Mouse (Mus musculus): ENCODE measurements around the gene Cpn1. TPM values are rescaled to one million over a fixed set of nuclear protein-coding genes. Genes with fewer than 3 reads are reported as not detected.

Cpn1 gene
- polyA plus RNA-seq, 1 experiment from 2014 or later = 45.3 TPM

DNA sequence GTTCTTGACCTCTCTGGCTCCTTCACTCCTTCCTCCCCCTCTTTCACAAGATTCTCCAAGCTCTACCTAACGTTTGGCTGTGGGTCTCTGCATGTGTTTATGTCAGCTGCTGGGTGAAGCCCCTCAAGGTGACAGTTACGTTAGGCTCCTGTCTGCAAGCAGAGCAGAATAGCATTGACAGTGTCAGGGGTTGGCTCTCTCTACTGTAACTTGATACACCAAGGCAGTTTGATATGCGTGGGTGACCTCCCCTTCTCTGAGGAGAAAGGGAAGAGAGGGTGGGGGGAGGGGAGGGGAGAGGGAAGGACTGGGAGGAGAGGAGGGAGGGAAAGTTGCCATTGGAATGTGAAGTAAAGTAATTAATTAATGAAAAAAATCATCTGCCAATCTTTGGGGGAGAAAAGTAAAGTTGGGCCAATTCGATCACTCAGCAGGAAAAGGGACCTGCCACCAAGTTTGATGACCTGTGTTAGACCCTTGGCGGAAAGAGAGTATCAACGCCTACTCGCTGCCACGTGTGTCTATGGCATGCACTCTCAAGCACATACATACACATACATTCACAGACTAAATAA, 40.7 kb upstream of the Cpn1 start:
- H3K27ac ChIP-seq (replicated peaks) = no peak overlapping the region
- ATAC-seq (ENCODE audit: low FRiP score, low TSS enrichment) (no peak), DNase-seq (ENCODE audit: low spot score) (no peak)
- no peaks in the 10 kb centered on the region for H3K27me3 ChIP-seq (ENCODE audit: control insufficient read depth, insufficient read depth, low read length)
- no peak overlapping the region for H3K9ac ChIP-seq (ENCODE audit: low read length)
- no peaks in the 10 kb centered on the region for H3K4me1 ChIP-seq (replicated peaks; ENCODE audit: control insufficient read depth, insufficient read depth)
- H3K36me3 ChIP-seq (ENCODE audit: control insufficient read depth, insufficient read depth, low read length) = no peaks in the 10 kb centered on the region
- H3K4me3 ChIP-seq (ENCODE audit: low read depth, low read length) = no peak overlapping the region
- H3K9me3 ChIP-seq (ENCODE audit: control insufficient read depth, low read length) = no peaks in the 10 kb centered on the region
- WGBS = 64% methylated on average over 8 of the region's 8 CpGs
- H3K4me2 ChIP-seq (replicated peaks; ENCODE audit: low read depth) = no peak overlapping the region
- TF ChIP-seq EP300 (optimal IDR thresholded peaks at IDR 0.05) (no peak), CTCF (IDR thresholded peaks at IDR 0.05; ENCODE audit: low read depth) (no peak)

DNA sequence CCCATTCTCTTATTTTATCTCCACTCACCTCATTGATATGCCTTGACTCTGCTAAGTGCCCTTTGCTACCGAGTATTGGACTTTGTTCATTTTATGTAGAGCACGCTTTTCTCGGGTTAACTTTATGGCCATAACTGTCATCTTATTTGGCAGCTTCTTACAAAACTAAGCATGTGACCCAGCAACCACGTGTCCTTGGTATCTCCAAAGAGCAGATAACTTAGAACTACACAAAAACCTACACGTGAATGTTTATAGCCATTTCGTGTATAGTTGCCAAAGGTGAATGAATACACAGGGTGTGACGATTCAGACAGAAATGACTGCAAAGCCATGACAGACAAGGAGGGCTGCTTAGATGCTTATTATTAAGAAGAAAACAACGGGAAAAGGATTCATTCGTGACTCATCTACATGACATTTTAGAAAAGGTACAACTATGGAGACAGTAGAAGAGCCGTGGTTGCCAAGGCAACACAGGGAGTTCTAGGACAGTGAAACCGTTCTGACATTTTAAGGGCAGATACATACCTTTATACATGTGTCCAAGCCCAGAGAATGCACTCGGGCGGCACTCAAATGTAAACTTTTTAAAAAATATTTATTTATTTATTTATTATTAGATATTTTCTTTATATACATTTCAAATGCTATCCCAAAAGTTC, 38.7 kb upstream of the Cpn1 start:
- ATAC-seq (ENCODE audit: low FRiP score, low TSS enrichment) = no peak
- H3K27ac ChIP-seq (replicated peaks) = no peak overlapping the region

DNA sequence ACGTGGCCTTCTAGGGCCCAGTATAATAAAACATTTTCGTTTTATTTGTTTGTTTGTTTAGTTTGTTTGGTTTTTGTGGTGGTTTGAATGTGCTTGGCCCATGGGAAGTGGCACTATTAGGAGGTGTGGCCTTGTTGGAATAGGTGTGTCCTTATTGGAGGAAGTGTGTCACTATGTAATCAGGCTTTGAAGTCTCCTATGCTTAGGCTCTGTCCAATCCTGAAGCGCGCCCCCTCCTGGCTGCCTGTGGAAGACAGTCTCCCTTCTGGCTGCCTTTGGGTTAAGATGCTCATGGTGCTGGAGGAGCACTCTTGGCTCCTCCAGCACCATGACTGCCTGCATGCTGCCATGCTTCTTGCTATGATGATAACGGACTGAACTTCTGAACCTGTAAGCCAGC, 36.7 kb upstream of the Cpn1 start:
- Histone ChIP-seq H3K9ac (ENCODE audit: low read length) (no peak overlapping the region), H3K4me3 (ENCODE audit: low read depth, low read length) (no peak overlapping the region), H3K27ac (replicated peaks) (no peak overlapping the region), H3K27me3 (ENCODE audit: control insufficient read depth, insufficient read depth, low read length) (no peaks in the 10 kb centered on the region), H3K9me3 (ENCODE audit: control insufficient read depth, low read length) (no peaks in the 10 kb centered on the region), H3K4me2 (replicated peaks; ENCODE audit: low read depth) (no peak overlapping the region), H3K36me3 (ENCODE audit: control insufficient read depth, insufficient read depth, low read length) (no peaks in the 10 kb centered on the region), H3K4me1 (replicated peaks; ENCODE audit: control insufficient read depth, insufficient read depth) (no peaks in the 10 kb centered on the region)
- DNase-seq (ENCODE audit: low spot score) (no peak), ATAC-seq (ENCODE audit: low FRiP score, low TSS enrichment) (peak; percentile 57)
- WGBS = 62% methylated on average over 5 of the region's 5 CpGs
- TF ChIP-seq EP300 (optimal IDR thresholded peaks at IDR 0.05) (no peak), CTCF (IDR thresholded peaks at IDR 0.05; ENCODE audit: low read depth) (peak; percentile 48)

More for the DNA sequence above, 38.7 kb upstream of the Cpn1 start:
- no peak for DNase-seq (ENCODE audit: low spot score)
- no peak overlapping the region for H3K9ac ChIP-seq (ENCODE audit: low read length)
- 73% methylated on average over 13 of the region's 13 CpGs for WGBS
- H3K36me3 ChIP-seq (ENCODE audit: control insufficient read depth, insufficient read depth, low read length) = no peaks in the 10 kb centered on the region
- H3K4me2 ChIP-seq (replicated peaks; ENCODE audit: low read depth) = no peak overlapping the region
- no peak overlapping the region for H3K4me3 ChIP-seq (ENCODE audit: low read depth, low read length)
- TF ChIP-seq EP300 (optimal IDR thresholded peaks at IDR 0.05) (no peak), CTCF (IDR thresholded peaks at IDR 0.05; ENCODE audit: low read depth) (no peak)
- no peaks in the 10 kb centered on the region for H3K27me3 ChIP-seq (ENCODE audit: control insufficient read depth, insufficient read depth, low read length)
- no peaks in the 10 kb centered on the region for H3K9me3 ChIP-seq (ENCODE audit: control insufficient read depth, low read length)
- no peaks in the 10 kb centered on the region for H3K4me1 ChIP-seq (replicated peaks; ENCODE audit: control insufficient read depth, insufficient read depth)

DNA sequence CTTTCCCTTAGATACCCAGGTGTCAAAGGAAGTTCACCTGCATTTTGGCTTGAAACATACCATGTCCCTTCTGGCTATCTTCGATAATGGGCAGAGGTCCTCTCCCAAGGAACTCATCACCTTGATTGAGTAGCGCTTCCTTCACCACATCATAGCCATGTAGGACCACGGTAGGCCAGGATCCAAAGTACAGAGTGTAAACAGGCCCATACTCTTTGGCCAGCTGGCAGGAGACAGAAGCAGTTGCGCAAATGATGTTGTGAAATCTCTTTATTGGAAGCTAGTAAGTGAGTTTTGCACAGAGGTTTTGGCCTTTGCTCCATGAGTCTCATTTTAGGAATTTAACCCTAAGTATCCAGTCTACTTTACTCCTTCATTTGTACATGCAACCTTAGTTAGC, 35.1 kb upstream of the Cpn1 start:
- H3K27ac ChIP-seq (replicated peaks) = no peak overlapping the region
- no peaks in the 10 kb centered on the region for H3K36me3 ChIP-seq (ENCODE audit: control insufficient read depth, insufficient read depth, low read length)
- no peak overlapping the region for H3K4me3 ChIP-seq (ENCODE audit: low read depth, low read length)
- no peaks in the 10 kb centered on the region for H3K4me1 ChIP-seq (replicated peaks; ENCODE audit: control insufficient read depth, insufficient read depth)
- no peak overlapping the region for H3K4me2 ChIP-seq (replicated peaks; ENCODE audit: low read depth)
- TF ChIP-seq CTCF (IDR thresholded peaks at IDR 0.05; ENCODE audit: low read depth) (no peak), EP300 (optimal IDR thresholded peaks at IDR 0.05) (no peak)
- ATAC-seq (ENCODE audit: low FRiP score, low TSS enrichment) (peak; percentile 64; the same call in 1 of the 2 replicates), DNase-seq (ENCODE audit: low spot score) (no peak)
- WGBS = 57% methylated on average over 4 of the region's 4 CpGs
- no peaks in the 10 kb centered on the region for H3K9me3 ChIP-seq (ENCODE audit: control insufficient read depth, low read length)
- no peaks in the 10 kb centered on the region for H3K27me3 ChIP-seq (ENCODE audit: control insufficient read depth, insufficient read depth, low read length)
- H3K9ac ChIP-seq (ENCODE audit: low read length) = no peak overlapping the region

DNA sequence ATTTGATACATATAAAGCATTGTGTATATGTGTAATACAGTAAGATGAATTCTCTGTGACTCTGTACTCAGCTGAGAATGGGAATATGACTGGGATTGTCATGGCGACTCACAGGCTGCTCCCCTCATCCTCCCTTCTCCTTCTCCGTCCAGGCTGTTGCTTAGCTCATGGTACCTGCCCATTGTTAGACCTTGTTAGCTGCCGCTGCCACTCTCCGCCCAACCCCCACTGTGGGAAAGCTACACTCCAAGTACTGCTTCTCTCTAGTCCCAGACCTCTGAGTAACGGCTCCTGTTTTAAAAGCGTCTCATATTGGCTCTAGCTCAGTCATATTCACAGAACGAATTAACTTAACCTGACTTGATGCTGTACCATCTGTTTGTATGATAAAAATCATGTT, 33.4 kb upstream of the Cpn1 start:
- 52% methylated on average over 7 of the region's 7 CpGs for WGBS
- ATAC-seq (ENCODE audit: low FRiP score, low TSS enrichment) = no peak
- TF ChIP-seq EP300 (optimal IDR thresholded peaks at IDR 0.05) (no peak), CTCF (IDR thresholded peaks at IDR 0.05; ENCODE audit: low read depth) (no peak)
- no peak overlapping the region for H3K4me2 ChIP-seq (replicated peaks; ENCODE audit: low read depth)
- no peaks in the 10 kb centered on the region for H3K27me3 ChIP-seq (ENCODE audit: control insufficient read depth, insufficient read depth, low read length)
- DNase-seq (ENCODE audit: low spot score) = no peak
- H3K4me3 ChIP-seq (ENCODE audit: low read depth, low read length) = no peak overlapping the region
- H3K9ac ChIP-seq (ENCODE audit: low read length) = no peak overlapping the region
- H3K9me3 ChIP-seq (ENCODE audit: control insufficient read depth, low read length) = no peaks in the 10 kb centered on the region
- H3K36me3 ChIP-seq (ENCODE audit: control insufficient read depth, insufficient read depth, low read length) = no peaks in the 10 kb centered on the region
- H3K4me1 ChIP-seq (replicated peaks; ENCODE audit: control insufficient read depth, insufficient read depth) = no peaks in the 10 kb centered on the region
- H3K27ac ChIP-seq (replicated peaks) = no peak overlapping the region

DNA sequence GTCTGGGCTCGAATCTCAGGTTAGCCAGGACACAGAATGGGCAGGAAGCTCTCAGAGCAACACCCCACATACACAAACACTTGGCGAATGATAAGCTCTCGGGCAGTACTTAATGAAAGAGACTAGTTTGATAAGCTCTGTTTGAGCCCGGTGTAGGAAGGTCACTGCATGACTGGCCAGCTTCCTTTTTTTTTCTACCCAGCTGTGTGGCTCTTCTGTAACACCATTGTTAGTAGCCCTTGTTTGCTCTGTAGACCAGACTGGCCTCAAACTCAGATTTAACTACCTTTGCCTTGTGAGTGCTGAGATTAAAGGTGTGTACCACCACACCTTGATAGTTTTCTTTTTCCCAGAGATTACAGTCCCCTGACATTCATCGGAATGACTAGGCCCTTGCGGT, 27.5 kb upstream of the Cpn1 start:
- 56% methylated on average over 6 of the region's 6 CpGs for WGBS
- ATAC-seq (ENCODE audit: low FRiP score, low TSS enrichment) (peak; percentile 92), DNase-seq (ENCODE audit: low spot score) (peak; percentile 63)
- peak overlapping the region; percentile 74 for H3K27ac ChIP-seq (replicated peaks)
- H3K27me3 ChIP-seq (ENCODE audit: control insufficient read depth, insufficient read depth, low read length) = no peaks in the 10 kb centered on the region
- no peak overlapping the region for H3K4me2 ChIP-seq (replicated peaks; ENCODE audit: low read depth)
- no peaks in the 10 kb centered on the region for H3K4me1 ChIP-seq (replicated peaks; ENCODE audit: control insufficient read depth, insufficient read depth)
- H3K9ac ChIP-seq (ENCODE audit: low read length) = no peak overlapping the region
- TF ChIP-seq CTCF (IDR thresholded peaks at IDR 0.05; ENCODE audit: low read depth) (no peak), EP300 (optimal IDR thresholded peaks at IDR 0.05) (no peak)
- no peaks in the 10 kb centered on the region for H3K9me3 ChIP-seq (ENCODE audit: control insufficient read depth, low read length)
- no peak overlapping the region for H3K4me3 ChIP-seq (ENCODE audit: low read depth, low read length)
- no peaks in the 10 kb centered on the region for H3K36me3 ChIP-seq (ENCODE audit: control insufficient read depth, insufficient read depth, low read length)
